Mouse (Mus musculus): ENCODE results near the gene Lmx1a.

DNA sequence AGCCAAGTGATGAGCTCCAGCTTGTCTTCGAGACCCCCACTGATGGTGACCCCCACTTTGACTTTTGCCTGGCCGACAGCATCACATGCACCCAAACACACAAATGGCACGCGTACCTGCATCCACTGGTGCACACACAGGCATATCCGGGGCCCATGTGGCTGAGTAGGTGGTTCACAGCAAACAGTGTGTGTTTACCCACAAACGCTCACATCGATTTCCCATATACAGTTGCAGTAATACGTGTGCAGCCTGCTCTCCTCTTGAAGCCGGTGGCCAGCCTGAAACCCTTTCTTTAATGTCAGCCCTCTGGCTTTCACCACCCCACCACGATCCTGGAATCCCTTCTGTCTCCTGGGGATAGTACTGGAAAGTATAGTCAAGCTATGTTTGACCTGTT lies 71.3 kb downstream of the Lmx1a start:
- TF ChIP-seq POLR2A (IDR thresholded peaks at IDR 0.05; ENCODE audit: insufficient read length, low read depth) (no peak), MAX (IDR thresholded peaks at IDR 0.05; ENCODE audit: low read depth) (no peak), SRF (IDR thresholded peaks at IDR 0.05; ENCODE audit: control insufficient read depth, insufficient read length, low read depth) (no peak), CEBPB (IDR thresholded peaks at IDR 0.05; ENCODE audit: insufficient read depth, poor library complexity, severe bottlenecking) (no peak), USF1 (IDR thresholded peaks at IDR 0.05; ENCODE audit: low read depth) (no peak), TCF12 (IDR thresholded peaks at IDR 0.05; ENCODE audit: insufficient read depth, poor library complexity, severe bottlenecking) (no peak), MYOD1 (IDR thresholded peaks at IDR 0.05; ENCODE audit: control insufficient read depth in 1 of 3, insufficient read length in 2 of 3, low read depth in 2 of 3) (no peak), TCF3 (IDR thresholded peaks at IDR 0.05; ENCODE audit: insufficient read length, low read depth) (no peak), MYOG (IDR thresholded peaks at IDR 0.05; ENCODE audit: control insufficient read depth in 1 of 3, insufficient read depth in 1 of 3, insufficient read length in 2 of 3, low read depth in 2 of 3) (no peak), POLR2AphosphoS2 (IDR thresholded peaks at IDR 0.05; ENCODE audit: insufficient read length, low read depth) (no peak), E2F4 (IDR thresholded peaks at IDR 0.05; ENCODE audit: insufficient read depth) (no peak), REST (IDR thresholded peaks at IDR 0.05; ENCODE audit: insufficient read depth, insufficient read length) (no peak)
